Mouse (Mus musculus): ENCODE results near the gene Phactr4.

Gene Phactr4

DNA sequence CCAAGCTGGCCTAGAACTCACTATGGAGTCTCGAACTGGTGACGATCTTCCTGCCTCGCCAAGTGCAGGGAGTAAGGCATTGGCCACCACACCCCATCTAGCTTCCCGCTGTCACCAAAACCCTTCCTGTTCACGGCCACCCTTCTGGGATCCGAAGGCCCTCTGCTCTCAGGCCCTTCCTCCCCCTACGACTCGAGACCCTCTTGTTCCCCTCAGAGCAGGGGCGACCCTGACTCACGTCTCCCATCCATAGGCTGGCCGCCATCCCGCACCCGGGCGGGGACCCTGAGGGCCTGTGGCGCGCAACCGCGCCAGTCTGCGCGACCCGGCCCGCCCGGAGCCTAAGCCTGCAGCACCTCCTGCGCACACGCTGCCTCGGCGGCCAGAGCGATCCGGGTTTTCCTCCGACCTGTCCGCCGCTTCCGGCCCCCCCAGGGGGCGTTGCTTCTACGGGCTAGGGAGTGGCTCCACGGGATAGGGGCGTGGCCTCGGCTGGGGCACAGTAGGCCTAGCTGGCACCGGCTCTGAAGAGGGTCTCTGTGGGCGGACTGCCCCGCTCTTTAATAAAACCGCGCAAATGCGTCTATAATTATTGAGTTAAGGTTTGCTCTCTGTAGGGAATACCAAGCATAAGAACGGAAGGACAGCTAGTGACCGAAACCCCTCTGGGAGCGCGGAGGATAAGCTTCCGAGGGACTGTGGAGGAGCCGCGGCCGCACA lies 93.0 kb downstream of the Phactr4 start, which contains the start of gene Trnau1ap:
Gene Trnau1ap (minus strand): TSS at position 424 of the 720 bp plus-strand sequence.
- peak; percentile 83 for DNase-seq

DNA sequence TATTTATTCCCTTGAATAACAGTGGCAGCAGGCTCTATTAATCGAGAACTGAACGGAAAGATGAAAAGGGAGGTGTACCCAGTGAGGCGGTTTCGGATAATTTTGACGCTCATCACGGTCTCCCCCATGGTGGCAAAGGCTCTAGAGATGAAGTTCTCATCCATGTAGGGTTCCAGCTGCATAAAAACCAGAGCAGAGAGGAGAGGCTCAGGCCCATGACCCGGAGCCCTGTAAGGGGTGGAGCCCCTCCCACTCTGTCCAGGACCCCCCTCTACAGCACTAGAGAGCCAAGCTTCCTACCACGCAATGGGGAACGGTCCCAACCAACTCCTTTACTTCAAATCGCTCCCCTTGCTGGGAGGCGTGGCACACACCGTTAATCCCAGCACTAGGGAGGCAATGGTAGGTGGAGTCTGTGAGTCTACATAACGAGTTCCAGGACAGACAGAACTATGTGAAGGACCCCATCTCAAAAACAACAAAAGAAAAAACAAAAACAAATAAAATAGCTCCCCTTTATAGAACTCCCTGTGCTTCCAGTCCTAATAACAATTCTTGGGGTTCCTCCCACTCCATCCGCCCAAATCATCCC lies 93.8 kb downstream of the Phactr4 start:
- DNase-seq = no peak

DNA sequence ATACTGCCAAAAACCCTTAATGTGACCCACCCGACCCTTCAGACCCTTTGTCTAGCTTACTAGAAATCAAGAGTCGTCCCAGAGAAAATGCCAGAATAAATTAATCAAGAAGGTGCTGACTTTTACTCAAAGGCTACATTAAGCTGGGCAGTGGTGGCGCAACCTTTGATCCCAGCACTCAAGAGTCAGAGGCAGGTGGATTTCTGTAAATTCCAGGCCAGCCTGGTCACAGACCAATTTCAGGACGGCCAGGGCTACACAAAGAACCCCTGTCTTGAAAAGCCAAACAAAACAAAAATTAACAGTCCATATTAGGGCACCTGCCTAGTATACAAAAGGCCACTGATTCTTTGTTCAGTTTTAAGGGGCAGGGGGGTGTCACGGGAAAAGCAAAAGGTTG lies 95.8 kb downstream of the Phactr4 start:
- no peak for DNase-seq

DNA sequence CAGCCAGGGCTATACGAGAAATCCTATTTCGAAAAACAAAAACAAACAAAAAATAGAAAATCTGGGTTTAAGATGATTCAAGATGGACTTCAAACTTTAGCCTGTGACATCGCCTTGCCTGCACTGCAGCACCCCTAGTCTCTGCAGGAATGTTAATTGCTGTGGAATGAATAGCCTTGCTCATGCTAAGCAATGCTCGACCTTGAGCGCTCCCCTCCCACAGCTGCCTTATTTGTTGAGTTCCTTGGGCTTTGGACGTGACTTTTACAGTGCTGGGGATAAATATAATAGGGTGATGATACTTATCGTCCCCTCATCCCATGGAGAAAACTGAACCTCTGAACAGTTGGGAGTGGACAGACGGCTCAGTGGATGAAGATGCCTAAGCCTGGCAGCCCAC lies 106.6 kb downstream of the Phactr4 start:
- DNase-seq = no peak

DNA sequence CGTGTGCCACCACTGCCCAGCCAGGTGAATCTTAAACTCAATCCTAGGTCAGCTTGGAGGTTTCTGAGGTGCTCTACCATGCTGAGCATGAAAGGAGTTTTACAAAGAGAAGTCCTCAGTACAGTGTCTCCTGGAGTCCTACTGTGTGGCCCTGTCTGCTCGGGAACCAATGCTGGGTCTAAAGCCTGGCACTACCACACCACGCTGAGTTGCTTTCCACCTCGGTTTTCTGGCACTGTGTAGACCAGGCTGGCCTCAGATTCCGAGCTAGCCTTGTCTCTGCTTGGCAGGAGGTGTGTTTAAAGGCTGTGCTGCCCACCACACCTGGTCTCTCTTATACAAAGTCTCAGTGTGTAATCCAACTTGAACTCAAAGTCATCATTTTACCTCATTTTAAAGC lies 109.7 kb downstream of the Phactr4 start:
- no peak for DNase-seq

DNA sequence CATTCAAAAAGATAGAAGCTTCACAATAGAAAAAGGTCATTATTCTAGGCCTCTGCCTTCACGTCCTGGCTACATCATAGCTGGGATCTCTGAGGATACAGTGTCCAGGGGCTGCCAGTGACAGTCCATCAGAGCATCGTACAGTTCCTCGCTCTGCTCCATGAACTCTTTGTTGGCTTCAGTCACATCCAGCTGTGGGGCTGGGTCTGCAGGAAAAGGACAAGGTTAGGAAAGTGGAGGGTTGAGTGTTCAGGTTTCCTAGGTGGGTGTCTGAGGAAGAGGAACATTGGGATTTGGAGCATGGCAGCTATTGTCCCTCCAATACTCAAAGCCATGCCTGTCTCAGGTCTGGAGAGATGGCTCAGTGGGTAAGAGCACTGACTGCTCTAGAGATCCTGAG lies 110.5 kb downstream of the Phactr4 start:
- DNase-seq = no peak

DNA sequence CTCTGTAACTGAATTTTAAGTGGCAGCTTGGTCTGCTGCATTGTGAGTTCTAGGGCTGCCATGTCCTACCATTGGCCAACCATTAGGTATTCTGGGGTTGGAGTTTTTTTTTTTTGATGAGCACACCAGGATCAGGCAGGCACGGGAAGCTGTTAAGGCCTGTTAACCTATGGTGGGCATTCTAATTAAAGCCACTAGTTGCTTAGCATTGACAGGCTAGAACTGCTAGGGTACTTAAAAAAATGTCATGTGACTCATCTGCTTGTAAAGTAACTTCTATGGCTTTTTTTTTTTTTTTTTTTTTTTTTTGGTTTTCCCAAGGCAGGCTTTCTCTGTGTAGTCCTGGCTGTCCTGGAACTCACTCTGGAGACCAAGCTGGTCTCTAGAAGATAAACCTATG lies 111.1 kb downstream of the Phactr4 start:
- no peak for DNase-seq

DNA sequence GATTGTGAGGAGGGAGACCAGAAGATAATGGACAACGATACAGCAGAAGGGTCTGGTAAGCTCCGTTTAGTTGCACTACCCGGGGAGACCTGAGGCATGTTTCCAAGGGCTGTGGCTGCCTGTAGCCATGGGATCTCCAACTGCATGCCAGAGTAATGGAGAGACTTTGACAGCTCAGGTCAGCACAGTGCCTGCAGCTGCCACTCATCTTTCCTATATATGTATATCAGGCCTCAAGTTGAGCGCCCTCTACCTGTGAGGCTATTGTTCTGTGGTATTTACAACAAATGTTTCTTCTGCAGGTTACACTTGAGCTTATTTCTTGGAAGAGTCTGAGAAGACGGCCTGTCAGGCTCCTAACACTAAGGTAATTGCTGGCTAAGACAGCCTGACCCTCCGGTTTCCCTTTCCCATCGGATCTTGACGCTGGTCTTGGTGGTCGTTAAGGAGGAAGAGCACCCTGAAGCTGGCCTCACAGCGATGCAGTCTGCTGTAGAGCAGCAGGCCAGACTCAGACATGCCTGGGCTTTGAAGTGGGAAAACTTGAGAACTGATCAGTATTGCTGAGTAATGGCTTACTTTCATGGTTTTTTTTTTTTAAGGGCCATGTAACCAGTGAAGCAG lies 112.3 kb downstream of the Phactr4 start:
- no peak for DNase-seq

DNA sequence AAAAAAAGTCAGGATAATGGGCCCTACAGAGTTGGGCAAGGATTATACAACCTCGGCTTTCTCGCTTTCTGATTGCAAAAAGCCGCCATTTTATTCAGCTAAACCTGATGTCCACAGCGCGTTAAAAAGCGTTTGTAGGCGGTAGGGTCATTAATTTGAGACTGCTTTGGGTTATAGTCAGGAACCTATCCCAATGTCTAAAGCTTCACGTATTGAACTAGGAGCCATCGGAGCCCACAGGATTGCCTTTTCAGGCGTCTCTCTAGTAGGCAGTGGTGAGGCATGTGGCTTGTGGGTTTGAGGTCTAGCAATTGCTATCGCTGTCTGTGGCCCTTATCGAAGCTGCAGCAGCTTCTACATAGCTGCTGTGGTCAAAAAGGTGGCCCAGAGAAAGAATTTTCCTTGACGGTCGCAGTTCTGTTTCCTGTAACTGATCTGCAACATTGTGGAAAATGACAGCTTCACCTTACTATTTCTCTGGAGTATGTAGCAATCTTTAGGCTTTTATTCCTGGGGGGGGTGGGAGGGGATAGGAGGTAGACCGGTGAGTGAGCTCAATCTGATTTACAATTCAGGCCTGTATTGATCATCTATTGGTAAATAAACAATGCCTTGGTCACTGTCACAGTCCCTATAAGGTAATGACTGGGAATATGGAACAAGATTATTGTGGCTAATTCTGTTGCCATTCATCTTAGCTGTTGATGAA lies 113.0 kb downstream of the Phactr4 start:
- DNase-seq = no peak

DNA sequence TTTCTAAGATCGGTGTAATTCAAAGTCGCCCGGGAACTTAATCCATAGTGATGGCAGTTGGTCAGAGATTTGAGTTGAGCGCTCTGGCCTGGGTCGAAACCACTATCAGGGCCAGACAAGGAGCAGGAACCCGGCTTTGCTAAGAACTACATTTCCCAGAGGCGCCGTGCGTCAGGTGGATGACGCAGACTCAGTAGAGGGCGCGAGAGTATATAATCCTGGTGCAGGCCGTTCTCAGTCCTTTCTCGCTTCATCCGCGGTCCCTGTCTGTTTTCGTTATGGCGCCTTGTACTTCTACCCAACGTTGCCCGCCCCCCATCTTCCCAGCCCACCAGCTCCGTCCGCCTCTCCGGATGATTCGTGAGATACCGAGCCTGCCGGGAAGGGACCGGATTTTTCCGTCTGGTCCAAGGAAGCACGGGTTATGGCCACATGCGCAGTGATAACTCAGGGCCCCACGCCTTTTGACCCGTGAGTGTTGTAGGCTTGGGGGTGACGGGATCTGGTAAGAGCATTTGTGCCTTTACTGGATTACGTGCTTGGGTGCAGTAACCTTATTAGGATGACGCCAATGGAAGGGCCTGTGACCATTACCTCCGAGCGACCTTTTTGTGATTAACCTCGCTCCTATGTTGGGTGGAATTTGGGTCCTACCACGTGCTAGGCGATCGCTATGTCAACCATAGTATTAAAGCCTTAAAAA lies 113.7 kb downstream of the Phactr4 start:
- DNase-seq = peak; percentile 87

DNA sequence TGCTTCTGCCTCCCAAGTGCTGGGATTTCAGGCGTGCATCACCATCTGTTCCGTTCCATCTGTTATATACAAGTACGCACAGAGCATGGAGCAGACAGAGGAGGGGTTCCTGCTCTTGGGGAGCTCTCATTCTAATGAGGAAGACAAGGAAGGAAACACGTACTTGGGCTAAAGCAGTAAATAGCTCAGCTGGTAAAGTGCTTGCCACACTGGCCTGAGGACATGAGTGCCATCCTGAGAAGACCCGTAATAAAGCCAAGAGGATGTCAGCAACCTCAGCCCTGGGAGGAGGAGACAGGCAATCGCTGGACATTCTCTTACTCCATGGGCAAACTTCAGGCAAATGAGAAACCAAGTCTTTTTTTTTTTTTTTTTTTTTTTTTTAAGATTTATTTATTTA lies 116.3 kb downstream of the Phactr4 start:
- DNase-seq = no peak

All from cerebellum, adult 8-10 months (tissue).